Comparison of ENCODE assay signal across 19 mouse cellular contexts in genomic region chr11:100975241-100975640, GRCm38 (mm10). TPM values are rescaled to one million over a fixed set of nuclear protein-coding genes. Genes with fewer than 3 reads are reported as not detected.
DNase-seq lines count a peak whose midpoint lies in the region; ATAC-seq and TF ChIP-seq lines count a peak whose summit lies in the region.
"Had no signal": no experiment of that assay in that cellular context is flagged by ENCODE, and none has a peak within 500 bp of the region (broad histone marks: within the 10 kb centered on the region; RNA-seq: fewer than 3 reads in every experiment).

No protein-coding gene starts in this region.

- no peak for TF ChIP-seq EP300 in lung, postnatal 0 days (IDR thresholded peaks at IDR 0.05)
- TF ChIP-seq EP300 in stomach, postnatal 0 days (optimal IDR thresholded peaks at IDR 0.05) = no peak

- intact Hi-C loops in heart, postnatal 10 days (cut with DNase I) = no loop called here

- H3K9me3 ChIP-seq in heart, embryonic 10.5 days = no peaks in the 10 kb centered on the region
- no peaks in the 10 kb centered on the region for H3K9me3 ChIP-seq in lung, postnatal 0 days (ENCODE audit: low read length)
- no peaks in the 10 kb centered on the region for H3K9me3 ChIP-seq in stomach, postnatal 0 days (ENCODE audit: control insufficient read depth, low read length)
- H3K9me3 ChIP-seq in forebrain, embryonic 12.5 days = no peaks in the 10 kb centered on the region
- H3K9me3 ChIP-seq: hindbrain, embryonic 15.5 days; kidney, embryonic 15.5 days; limb, embryonic 12.5 days; liver, embryonic 15.5 days; midbrain, embryonic 15.5 days had no signal

- H3K27me3 ChIP-seq in heart, embryonic 10.5 days (ENCODE audit: insufficient read depth, poor library complexity, severe bottlenecking) = peaks cover 44% of the 10 kb centered on the region
- no peaks in the 10 kb centered on the region for H3K27me3 ChIP-seq in lung, postnatal 0 days (replicated peaks; ENCODE audit: insufficient read depth, low read length)
- no peaks in the 10 kb centered on the region for H3K27me3 ChIP-seq in stomach, postnatal 0 days (ENCODE audit: control insufficient read depth, insufficient read depth, low read length)
- peaks cover 46% of the 10 kb centered on the region for H3K27me3 ChIP-seq in forebrain, embryonic 12.5 days

- no peak for ATAC-seq in lung, postnatal 0 days
- ATAC-seq in stomach, postnatal 0 days (ENCODE audit: low FRiP score, low TSS enrichment) = no peak
- ATAC-seq in forebrain, embryonic 12.5 days (ENCODE audit: low FRiP score) = no peak
- ATAC-seq: midbrain, embryonic 15.5 days had no signal

- H3K27ac ChIP-seq in heart, embryonic 10.5 days = no peak overlapping the region
- H3K27ac ChIP-seq in lung, postnatal 0 days (ENCODE audit: low read length) = no peak overlapping the region
- peak overlapping the region; percentile 56 for H3K27ac ChIP-seq in stomach, postnatal 0 days (replicated peaks)
- no peak overlapping the region for H3K27ac ChIP-seq in forebrain, embryonic 12.5 days
- H3K27ac ChIP-seq: hindbrain, embryonic 15.5 days; kidney, embryonic 15.5 days; layer of hippocampus, adult 2 months; limb, embryonic 12.5 days; liver, embryonic 15.5 days; midbrain, embryonic 15.5 days had no signal

- WGBS in heart, embryonic 10.5 days = 67% methylated on average over 7 of the region's 7 CpGs
- 46% methylated on average over 7 of the region's 7 CpGs for WGBS in lung, postnatal 0 days
- 50% methylated on average over 7 of the region's 7 CpGs for WGBS in stomach, postnatal 0 days
- WGBS in forebrain, embryonic 12.5 days = 78% methylated on average over 7 of the region's 7 CpGs

- DNase-seq in adrenal gland, adult (ENCODE audit: inconsistent age in 2 of 2, low spot score in 1 of 2) = peak; percentile 36 to 79
- no peak for DNase-seq in adrenal gland, postnatal 25 days
- peak; percentile 57 to 60 for DNase-seq in heart, postnatal 10 days
- DNase-seq in heart, embryonic 10.5 days (ENCODE audit: low spot score) = no peak
- DNase-seq in lung, postnatal 0 days (ENCODE audit: low spot score) = peak; percentile 73
- DNase-seq in lung, postnatal 25 days (ENCODE audit: low spot score) = no peak
- DNase-seq in stomach, postnatal 0 days (ENCODE audit: low spot score) = no peak
- DNase-seq: cerebellum, postnatal 10 days; embryo, embryonic 11 days; gastrocnemius, postnatal 36 days; right cerebral cortex, postnatal 25 days; thymus, postnatal 14 days had no signal

- no peak overlapping the region for H3K9ac ChIP-seq in lung, postnatal 0 days (replicated peaks; ENCODE audit: low read depth)
- H3K9ac ChIP-seq in stomach, postnatal 0 days (ENCODE audit: low read length) = no peak overlapping the region
- no peak overlapping the region for H3K9ac ChIP-seq in forebrain, embryonic 12.5 days
- H3K9ac ChIP-seq: hindbrain, embryonic 15.5 days; kidney, embryonic 15.5 days; limb, embryonic 12.5 days; liver, embryonic 15.5 days; midbrain, embryonic 15.5 days had no signal

- H3K4me3 ChIP-seq in heart, embryonic 10.5 days = no peak overlapping the region
- no peak overlapping the region for H3K4me3 ChIP-seq in lung, postnatal 0 days (ENCODE audit: low read depth, low read length)
- no peak overlapping the region for H3K4me3 ChIP-seq in stomach, postnatal 0 days (ENCODE audit: low read depth, low read length)
- H3K4me3 ChIP-seq in forebrain, embryonic 12.5 days (replicated peaks) = no peak overlapping the region
- H3K4me3 ChIP-seq: hindbrain, embryonic 15.5 days; kidney, embryonic 15.5 days; layer of hippocampus, adult 2 months; limb, embryonic 12.5 days; liver, embryonic 15.5 days; midbrain, embryonic 15.5 days had no signal

- TF ChIP-seq CTCF in lung, postnatal 0 days (IDR thresholded peaks at IDR 0.05) = no peak
- no peak for TF ChIP-seq CTCF in stomach, postnatal 0 days (IDR thresholded peaks at IDR 0.05; ENCODE audit: low read depth)

- no peak overlapping the region for H3K4me2 ChIP-seq in lung, postnatal 0 days (replicated peaks; ENCODE audit: low read depth, low read length)
- H3K4me2 ChIP-seq in stomach, postnatal 0 days (replicated peaks; ENCODE audit: low read depth) = no peak overlapping the region
- H3K4me2 ChIP-seq in forebrain, embryonic 12.5 days = no peak overlapping the region
- H3K4me2 ChIP-seq: hindbrain, embryonic 15.5 days; kidney, embryonic 15.5 days; limb, embryonic 12.5 days; liver, embryonic 15.5 days; midbrain, embryonic 15.5 days had no signal

- H3K4me1 ChIP-seq in heart, embryonic 10.5 days = peaks cover 32% of the 10 kb centered on the region
- peaks cover 9% of the 10 kb centered on the region for H3K4me1 ChIP-seq in lung, postnatal 0 days (ENCODE audit: insufficient read depth, low read depth, low read length)
- no peaks in the 10 kb centered on the region; the same call in 1 of the 2 replicates for H3K4me1 ChIP-seq in stomach, postnatal 0 days (replicated peaks; ENCODE audit: control insufficient read depth, insufficient read depth)
- H3K4me1 ChIP-seq in forebrain, embryonic 12.5 days = peaks cover 4% of the 10 kb centered on the region; the same call in 1 of the 2 replicates

- no peaks in the 10 kb centered on the region for H3K36me3 ChIP-seq in heart, embryonic 10.5 days
- no peaks in the 10 kb centered on the region for H3K36me3 ChIP-seq in lung, postnatal 0 days (ENCODE audit: insufficient read depth, low read length)
- no peaks in the 10 kb centered on the region for H3K36me3 ChIP-seq in stomach, postnatal 0 days (ENCODE audit: control insufficient read depth, insufficient read depth, low read length)
- H3K36me3 ChIP-seq in forebrain, embryonic 12.5 days (replicated peaks) = no peaks in the 10 kb centered on the region
- H3K36me3 ChIP-seq: hindbrain, embryonic 15.5 days; kidney, embryonic 15.5 days; limb, embryonic 12.5 days; liver, embryonic 15.5 days; midbrain, embryonic 15.5 days had no signal

RNA-seq across cellular contexts. Expression of gene Cavin1, which starts 4.6 kb away (rescaled TPM):
- total RNA-seq in adrenal gland, postnatal 25 days (2021) = 224 and 271 TPM in 2 replicates
- 100 to 1,000 TPM; 462 to 471 TPM for total RNA-seq in heart, postnatal 10 days (2021)
- polyA plus RNA-seq in heart, embryonic 10.5 days (2016; fragmentation: Nextera tagmentation; extraction: Ambion mirVana) = 139 and 252 TPM in 2 replicates
- 692 and 736 TPM in 2 replicates for polyA plus RNA-seq in lung, postnatal 0 days (2015; fragmentation: Nextera tagmentation; extraction: Ambion mirVana)
- 313 and 331 TPM in 2 replicates for polyA plus RNA-seq in stomach, postnatal 0 days (2015; fragmentation: Nextera tagmentation; extraction: Ambion mirVana)
- 29.9 and 35.6 TPM in 2 replicates for polyA plus RNA-seq in forebrain, embryonic 12.5 days (2016; fragmentation: Nextera tagmentation; extraction: Ambion mirVana)

RNA-seq across cellular contexts. Expression of gene Atp6v0a1, which starts 34.0 kb away (rescaled TPM):
- total RNA-seq in adrenal gland, postnatal 25 days (2021) = 106 and 144 TPM in 2 replicates
- total RNA-seq in heart, postnatal 10 days (2021) = 10 to 100 TPM; 89.6 to 93.8 TPM
- 54.4 and 66.3 TPM in 2 replicates for polyA plus RNA-seq in heart, embryonic 10.5 days (2016; fragmentation: Nextera tagmentation; extraction: Ambion mirVana)
- 51.3 and 57.2 TPM in 2 replicates for polyA plus RNA-seq in lung, postnatal 0 days (2015; fragmentation: Nextera tagmentation; extraction: Ambion mirVana)
- 44.8 and 45.5 TPM in 2 replicates for polyA plus RNA-seq in stomach, postnatal 0 days (2015; fragmentation: Nextera tagmentation; extraction: Ambion mirVana)
- polyA plus RNA-seq in forebrain, embryonic 12.5 days (2016; fragmentation: Nextera tagmentation; extraction: Ambion mirVana) = 48.9 and 54.9 TPM in 2 replicates

RNA-seq across cellular contexts. Expression of gene Stat3, which starts 35.9 kb away (rescaled TPM):
- total RNA-seq in adrenal gland, postnatal 25 days (2021) = 81.5 and 88.6 TPM in 2 replicates
- 100 to 1,000 TPM; 110 to 117 TPM for total RNA-seq in heart, postnatal 10 days (2021)
- polyA plus RNA-seq in heart, embryonic 10.5 days (2016; fragmentation: Nextera tagmentation; extraction: Ambion mirVana) = 33.7 and 41.5 TPM in 2 replicates
- polyA plus RNA-seq in lung, postnatal 0 days (2015; fragmentation: Nextera tagmentation; extraction: Ambion mirVana) = 100 and 120 TPM in 2 replicates
- polyA plus RNA-seq in stomach, postnatal 0 days (2015; fragmentation: Nextera tagmentation; extraction: Ambion mirVana) = 47.7 and 55.1 TPM in 2 replicates
- 30.8 and 34.1 TPM in 2 replicates for polyA plus RNA-seq in forebrain, embryonic 12.5 days (2016; fragmentation: Nextera tagmentation; extraction: Ambion mirVana)

Comparison
In these comparisons a context has a peak if more than half of its experiments do, and no peak if none do; other contexts are left out.
1. DNase-seq: peak in adrenal gland, adult (2 of 2), heart, postnatal 10 days (2 of 2) and lung, postnatal 0 days (single experiment); none in adrenal gland, postnatal 25 days (single experiment), heart, embryonic 10.5 days (single experiment), lung, postnatal 25 days (single experiment) and stomach, postnatal 0 days (single experiment).